Mouse (Mus musculus) MEL (cell line): ENCODE data around the gene Fhl2.

Experiments used
- ELF1 ChIP-seq: IDR thresholded peaks from 2 replicates; pipeline ENCODE4 v1.6.1; 2014; ENCODE audit warnings: low read depth, mild to moderate bottlenecking, inconsistent platforms, low read length, improper control_type of control experiment, moderate library complexity
- EP300 ChIP-seq, 2 experiments: IDR thresholded peaks; 2 replicates each; pipeline ENCODE4 v1.6.1; 2011; ENCODE audit warnings: improper control_type of control experiment in 2 of 2, low read length in 2 of 2, low read depth in 1 of 2, mild to moderate bottlenecking in 1 of 2
- GATA1 ChIP-seq: IDR thresholded peaks from 2 replicates; pipeline ENCODE4 v1.6.1; 2011; ENCODE audit warnings: low read depth, low read length, improper control_type of control experiment
- MAFK ChIP-seq: IDR thresholded peaks from 2 replicates; pipeline ENCODE4 v1.6.1; 2011; ENCODE audit warnings: low read depth, mild to moderate bottlenecking, low read length, improper control_type of control experiment, borderline replicate concordance
- MYC ChIP-seq: IDR thresholded peaks from 2 replicates; pipeline ENCODE4 v1.6.1; 2011; ENCODE audit warnings: low read depth, mild to moderate bottlenecking, low read length, improper control_type of control experiment, moderate library complexity
- NRF1 ChIP-seq: IDR thresholded peaks from 2 replicates; pipeline ENCODE4 v1.6.1; 2014; ENCODE audit warnings: low read depth, mild to moderate bottlenecking, inconsistent platforms, low read length, improper control_type of control experiment, moderate library complexity; ENCODE audit not compliant: poor library complexity, insufficient read depth, severe bottlenecking
- USF1 ChIP-seq: IDR thresholded peaks from 2 replicates; pipeline ENCODE4 v1.6.1; 2014; ENCODE audit warnings: low read depth, mild to moderate bottlenecking, inconsistent platforms, low read length, improper control_type of control experiment, moderate library complexity
- ZMIZ1 ChIP-seq: IDR thresholded peaks from 2 replicates; pipeline ENCODE4 v1.6.1; 2012; ENCODE audit warnings: low read depth, mild to moderate bottlenecking, inconsistent platforms, low read length, improper control_type of control experiment, moderate library complexity

DNA sequence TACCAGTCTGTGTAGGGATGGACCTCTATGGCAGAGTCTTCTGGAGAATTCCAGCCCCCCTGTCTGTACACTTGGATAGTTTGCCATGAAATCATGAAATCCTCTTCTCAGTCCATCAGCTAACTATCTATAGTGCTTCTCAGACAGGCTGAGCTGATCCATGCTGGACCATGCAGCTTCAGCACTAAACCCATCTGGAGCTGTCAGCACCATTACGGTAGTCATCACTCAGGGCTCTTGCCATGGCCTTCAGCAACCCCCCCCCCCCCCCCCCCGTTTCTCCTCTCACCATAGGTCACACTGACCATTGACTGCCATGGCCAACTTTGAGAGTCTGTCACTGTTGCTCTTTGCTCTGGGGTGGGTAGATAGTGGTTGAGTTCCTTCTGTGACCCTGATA lies 5.0 kb upstream of the Fhl2 start:
- TF ChIP-seq MYC (no peak), NRF1 (no peak), USF1 (no peak), GATA1 (no peak), EP300 (IDR thresholded peaks at IDR 0.05; ENCODE audit: low read depth in 1 of 2, low read length in 2 of 2) (no peak), ELF1 (no peak), ZMIZ1 (no peak), MAFK (no peak)
